Mouse (Mus musculus) adipocyte (in vitro differentiated cells): ENCODE data around the gene Phf3.
"Not testable (repeated sequence)": the region's sequence is repeated elsewhere in the genome, so short reads cannot be mapped to it uniquely, and the experiment has no call there.

ENCODE experiments used
- DNase-seq: peaks from one replicate; pipeline ENCODE4 v3.0.0-alpha.2; 2016; ENCODE audit warnings: low spot score

The Phf3 gene

DNA sequence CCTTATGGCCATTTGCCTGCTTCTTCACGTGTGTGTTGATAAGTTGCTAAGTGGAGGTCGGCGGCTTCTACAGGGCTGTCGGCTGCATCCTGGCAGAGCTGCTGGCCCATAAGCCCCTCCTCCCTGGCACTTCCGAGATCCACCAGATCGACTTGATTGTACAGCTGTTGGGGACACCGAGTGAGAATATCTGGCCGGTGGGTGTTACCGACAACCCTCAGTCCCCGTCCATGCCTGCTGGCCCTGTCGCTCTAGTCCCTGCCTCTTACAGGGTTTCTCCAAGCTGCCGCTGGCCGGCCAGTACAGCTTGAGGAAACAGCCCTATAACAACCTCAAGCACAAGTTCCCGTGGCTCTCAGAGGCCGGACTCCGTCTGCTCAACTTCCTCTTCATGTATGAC, 103.1 kb downstream of the Phf3 start:
- DNase-seq: not testable (repeated sequence)

DNA sequence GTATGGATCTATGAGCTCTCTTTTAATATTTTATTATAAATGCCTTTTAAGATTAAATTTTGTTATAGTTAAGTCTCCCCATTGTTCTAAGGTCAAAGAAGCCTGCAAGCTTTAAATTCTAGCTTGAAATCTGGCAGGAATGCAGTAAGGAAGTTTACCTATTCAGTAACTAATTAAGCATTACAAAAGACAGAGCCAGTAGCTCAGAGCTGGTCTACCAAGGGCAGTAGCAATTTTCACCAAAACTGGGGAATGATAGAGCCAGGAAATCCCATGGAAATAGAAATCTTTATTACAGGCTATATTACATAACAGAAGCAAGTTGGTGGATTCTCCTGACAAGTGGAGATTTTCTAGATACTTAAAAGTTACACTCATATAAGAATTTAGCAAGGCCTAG, 116.9 kb downstream of the Phf3 start:
- no peak for DNase-seq

DNA sequence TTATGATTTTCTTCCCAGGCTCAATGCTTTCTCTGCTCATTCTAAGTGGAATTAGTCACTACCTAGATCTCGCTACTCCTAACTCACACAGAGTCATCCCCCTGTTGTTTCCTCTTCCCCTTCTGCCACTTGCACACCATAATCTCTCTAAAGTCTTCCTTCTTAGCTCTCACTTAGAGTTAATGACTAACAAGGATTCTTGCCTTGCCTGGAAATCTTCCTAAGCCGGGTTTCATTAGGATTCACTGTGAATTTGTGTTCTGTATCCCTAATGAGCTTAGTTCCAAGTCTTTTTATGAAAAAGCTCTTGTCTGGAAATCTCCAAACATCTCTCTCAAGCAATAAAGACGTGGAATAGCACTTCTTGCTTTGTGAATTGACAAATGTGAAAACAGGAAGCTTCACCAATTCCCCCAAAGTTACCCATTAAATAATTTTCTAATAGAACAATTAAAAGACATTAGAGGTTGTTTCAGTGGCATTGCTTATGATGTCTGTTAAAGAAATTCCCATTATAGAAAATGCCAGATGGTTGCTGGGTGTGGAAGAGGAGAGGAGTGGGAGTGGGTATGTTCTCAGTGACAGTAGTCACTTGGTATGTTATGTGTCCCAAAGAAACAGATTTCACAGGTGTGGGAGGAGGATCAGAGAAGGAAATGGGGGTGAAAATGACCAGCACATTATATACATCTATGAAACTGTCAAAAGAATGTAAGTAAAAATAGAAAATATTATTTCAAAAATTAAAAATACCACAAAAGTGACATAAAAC, 118.1 kb downstream of the Phf3 start:
- DNase-seq: no peak
